Mouse (Mus musculus) liver, adult 2 months (tissue): ENCODE data around the gene Hsf2bp.

Experiments
- CTCF ChIP-seq: fragments of 200-500 bp; IDR thresholded peaks from 2 replicates; pipeline ENCODE4 v1.5.1; 2011; ENCODE audit warnings: low read depth, low read length, control low read depth
- POLR2A ChIP-seq: fragments of 200-500 bp; IDR thresholded peaks from 2 replicates; pipeline ENCODE4 v1.6.1; 2011; ENCODE audit warnings: low read length, control low read depth; ENCODE audit not compliant: insufficient read depth; ENCODE audit errors: extremely low read depth

GRCm38 (mm10) chr17:31976501-31976900 is 59.6 kb downstream of the Hsf2bp start:
- TF ChIP-seq CTCF = no peak
- TF ChIP-seq POLR2A = no peak
